Mouse (Mus musculus): ENCODE measurements at regions not wholly inside any gene's neighbourhood (a gene's known extent, or its start where the extent isn't known, plus 50 kb on each side); places are given as distances from the start of the nearest gene placed in this dataset.

DNA sequence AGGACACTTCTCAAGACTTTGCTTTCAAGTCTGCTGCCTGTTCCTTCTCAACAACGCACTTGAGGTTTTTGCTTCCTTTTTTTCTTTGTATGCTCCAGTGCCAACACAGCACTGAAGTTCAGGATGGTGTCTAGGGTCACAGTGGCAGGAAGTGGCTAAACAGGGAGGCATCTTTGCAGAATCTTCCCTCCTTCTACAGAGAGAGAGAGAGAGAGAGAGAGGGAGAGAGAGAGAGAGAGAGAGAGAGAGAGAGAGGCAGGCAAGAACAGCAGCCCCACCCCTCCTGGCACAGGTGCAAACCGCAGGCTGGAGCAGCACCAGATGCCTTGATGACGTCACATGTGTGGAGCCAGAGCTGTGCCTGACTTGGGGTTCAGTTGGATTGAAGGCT, 71.0 kb upstream of the Armc2 start:
- WGBS = 7% methylated on average over 3 of the region's 3 CpGs
- no peaks in the 10 kb centered on the region for H3K27me3 ChIP-seq (ENCODE audit: control insufficient read depth, insufficient read depth, low read depth, low read length)
- no peaks in the 10 kb centered on the region for H3K9me3 ChIP-seq (ENCODE audit: control insufficient read depth, low read length)
- peaks cover 26% of the 10 kb centered on the region for H3K4me1 ChIP-seq (replicated peaks; ENCODE audit: control insufficient read depth, insufficient read depth, low read length)
- no peak overlapping the region for H3K9ac ChIP-seq (ENCODE audit: low read length)
- peak overlapping the region; percentile 31 for H3K4me2 ChIP-seq (ENCODE audit: low read depth, low read length)
- H3K36me3 ChIP-seq (ENCODE audit: control insufficient read depth, insufficient read depth, low read length) = no peaks in the 10 kb centered on the region
- no peak overlapping the region for H3K4me3 ChIP-seq (ENCODE audit: low read length)
- peak; percentile 68 for ATAC-seq (ENCODE audit: low read depth)
- peak overlapping the region; percentile 91 for H3K27ac ChIP-seq (ENCODE audit: low read length)

DNA sequence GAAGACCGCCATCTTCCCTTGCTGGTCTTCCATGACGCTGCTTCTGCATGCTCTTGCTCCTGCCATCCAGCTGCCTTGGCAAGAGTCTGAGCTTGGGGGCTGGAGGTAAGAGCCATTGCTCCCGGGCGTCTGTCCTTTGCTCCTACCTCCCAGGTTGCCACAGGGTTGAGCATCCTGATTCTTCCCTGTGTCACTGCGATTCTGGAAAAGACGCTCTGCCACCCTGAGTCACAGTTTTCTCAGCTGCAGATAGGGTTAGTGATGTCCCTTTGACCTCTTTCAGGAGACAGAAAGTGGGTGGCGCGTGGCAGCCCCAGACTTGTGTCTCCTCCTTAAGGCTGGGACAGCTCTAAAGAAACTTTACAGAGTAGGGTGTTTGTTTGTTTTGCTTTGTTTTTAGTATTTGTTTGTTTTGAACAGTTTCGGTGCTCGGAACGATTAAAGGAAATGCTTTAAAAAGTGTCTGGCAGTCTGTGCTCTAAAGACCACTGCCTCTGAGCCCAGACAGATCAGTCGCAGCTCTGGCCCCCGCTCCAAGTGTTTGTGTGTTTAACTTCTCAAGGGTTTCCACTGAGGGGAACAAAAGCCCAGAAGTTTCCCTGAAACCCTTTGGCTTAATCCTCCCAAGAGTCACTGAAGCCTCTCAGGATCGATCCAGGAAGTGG, 70.5 kb upstream of the Armc2 start:
- Histone ChIP-seq H3K4me2 (ENCODE audit: low read depth, low read length) (peak overlapping the region; percentile 31), H3K4me3 (ENCODE audit: low read length) (no peak overlapping the region), H3K4me1 (replicated peaks; ENCODE audit: control insufficient read depth, insufficient read depth, low read length) (peaks cover 26% of the 10 kb centered on the region), H3K27me3 (ENCODE audit: control insufficient read depth, insufficient read depth, low read depth, low read length) (no peaks in the 10 kb centered on the region), H3K27ac (ENCODE audit: low read length) (peak overlapping the region; percentile 91), H3K9ac (ENCODE audit: low read length) (0 out of 2 replicates have a peak overlapping the region, but pooled peaks have one; percentile 14), H3K36me3 (ENCODE audit: control insufficient read depth, insufficient read depth, low read length) (no peaks in the 10 kb centered on the region), H3K9me3 (ENCODE audit: control insufficient read depth, low read length) (no peaks in the 10 kb centered on the region)
- WGBS = 26% methylated on average over 14 of the region's 14 CpGs
- ATAC-seq (ENCODE audit: low read depth) = peak; percentile 60

GRCm38 (mm10) chr10:42087906-42088305, 69.7 kb upstream of the Armc2 start:
- H3K4me3 ChIP-seq (ENCODE audit: low read length) = no peak overlapping the region
- 0 out of 2 replicates have a peak overlapping the region, but pooled peaks have one; percentile 18 for H3K9ac ChIP-seq (ENCODE audit: low read length)
- H3K4me2 ChIP-seq (ENCODE audit: low read depth, low read length) = no peak overlapping the region
- no peaks in the 10 kb centered on the region for H3K27me3 ChIP-seq (ENCODE audit: control insufficient read depth, insufficient read depth, low read depth, low read length)
- 92% methylated on average over 3 of the region's 3 CpGs for WGBS
- H3K4me1 ChIP-seq (replicated peaks; ENCODE audit: control insufficient read depth, insufficient read depth, low read length) = peaks cover 26% of the 10 kb centered on the region
- no peaks in the 10 kb centered on the region for H3K9me3 ChIP-seq (ENCODE audit: control insufficient read depth, low read length)
- no peak for ATAC-seq (ENCODE audit: low read depth)
- 0 out of 2 replicates have a peak overlapping the region, but pooled peaks have one; percentile 32 for H3K27ac ChIP-seq (ENCODE audit: low read length)
- no peaks in the 10 kb centered on the region for H3K36me3 ChIP-seq (ENCODE audit: control insufficient read depth, insufficient read depth, low read length)

DNA sequence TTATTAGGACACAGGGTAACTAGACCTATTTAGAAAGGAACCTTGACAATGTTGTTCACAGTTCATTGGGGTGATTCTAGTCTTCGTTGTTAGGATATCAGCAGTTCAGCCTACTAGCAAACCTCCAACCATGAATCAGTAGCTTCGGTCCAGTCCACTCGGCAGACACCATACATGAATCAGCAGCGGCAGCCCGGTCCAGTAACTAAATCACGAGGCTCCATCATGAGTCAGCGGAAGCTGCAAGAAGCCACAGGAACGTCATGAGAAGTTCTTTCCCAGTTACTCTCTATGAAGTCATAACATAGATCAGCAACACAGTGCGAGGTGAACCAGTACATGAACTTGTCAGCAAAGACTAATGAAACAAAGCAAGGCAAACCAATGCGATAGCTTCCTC, 68.4 kb upstream of the Armc2 start:
- no peaks in the 10 kb centered on the region for H3K9me3 ChIP-seq (ENCODE audit: control insufficient read depth, low read length)
- ATAC-seq (ENCODE audit: low read depth) = no peak
- H3K27ac ChIP-seq (ENCODE audit: low read length) = no peak overlapping the region
- H3K9ac ChIP-seq (ENCODE audit: low read length) = no peak overlapping the region
- no peak overlapping the region for H3K4me3 ChIP-seq (ENCODE audit: low read length)
- H3K36me3 ChIP-seq (ENCODE audit: control insufficient read depth, insufficient read depth, low read length) = no peaks in the 10 kb centered on the region
- 84% methylated on average over 10 of the region's 10 CpGs for WGBS
- no peak overlapping the region for H3K4me2 ChIP-seq (ENCODE audit: low read depth, low read length)
- no peaks in the 10 kb centered on the region for H3K27me3 ChIP-seq (ENCODE audit: control insufficient read depth, insufficient read depth, low read depth, low read length)
- H3K4me1 ChIP-seq (replicated peaks; ENCODE audit: control insufficient read depth, insufficient read depth, low read length) = peaks cover 21% of the 10 kb centered on the region

GRCm38 (mm10) chr10:42085295-42085694, 67.1 kb upstream of the Armc2 start:
- 42% methylated on average over 2 of the region's 2 CpGs for WGBS
- H3K36me3 ChIP-seq (ENCODE audit: control insufficient read depth, insufficient read depth, low read length) = no peaks in the 10 kb centered on the region
- H3K27ac ChIP-seq (ENCODE audit: low read length) = peak overlapping the region; percentile 92
- no peaks in the 10 kb centered on the region for H3K27me3 ChIP-seq (ENCODE audit: control insufficient read depth, insufficient read depth, low read depth, low read length)
- H3K4me1 ChIP-seq (replicated peaks; ENCODE audit: control insufficient read depth, insufficient read depth, low read length) = peaks cover 19% of the 10 kb centered on the region
- peak; percentile 77 for ATAC-seq (ENCODE audit: low read depth)
- H3K9ac ChIP-seq (ENCODE audit: low read length) = no peak overlapping the region
- H3K4me2 ChIP-seq (ENCODE audit: low read depth, low read length) = no peak overlapping the region
- H3K9me3 ChIP-seq (ENCODE audit: control insufficient read depth, low read length) = no peaks in the 10 kb centered on the region
- no peak overlapping the region for H3K4me3 ChIP-seq (ENCODE audit: low read length)

GRCm38 (mm10) chr10:42082227-42082840, 64.1 kb upstream of the Armc2 start:
- no peak overlapping the region for H3K9ac ChIP-seq (ENCODE audit: low read length)
- ATAC-seq (ENCODE audit: low read depth) = no peak
- H3K9me3 ChIP-seq (ENCODE audit: control insufficient read depth, low read length) = no peaks in the 10 kb centered on the region

GRCm38 (mm10) chr10:42079775-42080174, 61.5 kb upstream of the Armc2 start:
- H3K36me3 ChIP-seq (ENCODE audit: control insufficient read depth, insufficient read depth, low read length) = no peaks in the 10 kb centered on the region
- no peaks in the 10 kb centered on the region for H3K27me3 ChIP-seq (ENCODE audit: control insufficient read depth, insufficient read depth, low read depth, low read length)
- no peaks in the 10 kb centered on the region for H3K4me1 ChIP-seq (replicated peaks; ENCODE audit: control insufficient read depth, insufficient read depth, low read length)
- H3K27ac ChIP-seq (ENCODE audit: low read length) = no peak overlapping the region
- ATAC-seq (ENCODE audit: low read depth) = no peak
- no peak overlapping the region for H3K9ac ChIP-seq (ENCODE audit: low read length)
- no peak overlapping the region for H3K4me3 ChIP-seq (ENCODE audit: low read length)
- H3K4me2 ChIP-seq (ENCODE audit: low read depth, low read length) = no peak overlapping the region
- no peaks in the 10 kb centered on the region for H3K9me3 ChIP-seq (ENCODE audit: control insufficient read depth, low read length)

More at GRCm38 (mm10) chr10:42082227-42082840, 64.1 kb upstream of the Armc2 start:
- H3K4me1 ChIP-seq (replicated peaks; ENCODE audit: control insufficient read depth, insufficient read depth, low read length) = no peaks in the 10 kb centered on the region
- no peak overlapping the region for H3K27ac ChIP-seq (ENCODE audit: low read length)
- 36% methylated on average over 7 of the region's 7 CpGs for WGBS
- H3K4me3 ChIP-seq (ENCODE audit: low read length) = no peak overlapping the region
- no peaks in the 10 kb centered on the region for H3K36me3 ChIP-seq (ENCODE audit: control insufficient read depth, insufficient read depth, low read length)
- H3K4me2 ChIP-seq (ENCODE audit: low read depth, low read length) = no peak overlapping the region
- H3K27me3 ChIP-seq (ENCODE audit: control insufficient read depth, insufficient read depth, low read depth, low read length) = no peaks in the 10 kb centered on the region

- Histone ChIP-seq H3K4me1 (replicated peaks; ENCODE audit: control insufficient read depth, insufficient read depth, low read length) (peaks cover 7% of the 10 kb centered on the region; the same call in 1 of the 2 replicates), H3K36me3 (ENCODE audit: control insufficient read depth, insufficient read depth, low read length) (no peaks in the 10 kb centered on the region), H3K27me3 (ENCODE audit: control insufficient read depth, insufficient read depth, low read depth, low read length) (no peaks in the 10 kb centered on the region), H3K9me3 (ENCODE audit: control insufficient read depth, low read length) (no peaks in the 10 kb centered on the region), H3K27ac (ENCODE audit: low read length) (no peak overlapping the region), H3K4me3 (ENCODE audit: low read length) (no peak overlapping the region), H3K4me2 (ENCODE audit: low read depth, low read length) (no peak overlapping the region), H3K9ac (ENCODE audit: low read length) (no peak overlapping the region)
- WGBS = 70% methylated on average over 4 of the region's 4 CpGs
- ATAC-seq (ENCODE audit: low read depth) = no peak
Measured at GRCm38 (mm10) chr10:42076711-42077110, 58.5 kb upstream of the Armc2 start.

GRCm38 (mm10) chr10:42075545-42075944, 57.3 kb upstream of the Armc2 start:
- no peak for ATAC-seq (ENCODE audit: low read depth)
- H3K9me3 ChIP-seq (ENCODE audit: control insufficient read depth, low read length) = no peaks in the 10 kb centered on the region
- WGBS = 48% methylated on average over 6 of the region's 6 CpGs

More at GRCm38 (mm10) chr10:42075545-42075944, 57.3 kb upstream of the Armc2 start:
- Histone ChIP-seq H3K4me2 (ENCODE audit: low read depth, low read length) (no peak overlapping the region), H3K4me1 (replicated peaks; ENCODE audit: control insufficient read depth, insufficient read depth, low read length) (peaks cover 16% of the 10 kb centered on the region), H3K4me3 (ENCODE audit: low read length) (no peak overlapping the region), H3K9ac (ENCODE audit: low read length) (no peak overlapping the region), H3K27me3 (ENCODE audit: control insufficient read depth, insufficient read depth, low read depth, low read length) (no peaks in the 10 kb centered on the region), H3K36me3 (ENCODE audit: control insufficient read depth, insufficient read depth, low read length) (no peaks in the 10 kb centered on the region), H3K27ac (ENCODE audit: low read length) (no peak overlapping the region)

Data from lung, embryonic 16.5 days (tissue).